ENCODE assay signal across 26 mouse cellular contexts in the genomic region with DNA sequence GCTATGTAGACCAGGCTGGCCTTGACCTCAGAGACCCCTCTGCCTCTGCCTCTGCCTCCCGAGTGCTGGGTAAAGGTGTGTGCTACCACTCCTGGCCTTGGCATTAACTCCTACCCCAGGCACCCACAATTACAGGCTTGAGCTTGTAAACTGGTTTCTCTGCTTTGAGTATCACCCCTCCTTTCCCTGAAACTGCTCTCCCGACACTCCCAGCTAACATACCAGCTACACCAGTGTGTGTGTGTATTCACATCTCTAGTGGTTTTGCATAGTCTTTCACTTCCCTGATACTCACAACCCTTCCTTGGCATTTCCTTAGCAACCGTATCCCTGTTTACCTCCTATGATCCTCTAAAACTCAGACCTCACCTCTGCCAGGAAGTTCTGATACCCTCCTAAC. TPM values are rescaled to one million over a fixed set of nuclear protein-coding genes. Genes with fewer than 3 reads are reported as not detected.
DNase-seq lines count a peak whose midpoint lies in the region; ATAC-seq and TF ChIP-seq lines count a peak whose summit lies in the region.
"Had no signal": no experiment of that assay in that cellular context is flagged by ENCODE, and none has a peak within 500 bp of the region (broad histone marks: within the 10 kb centered on the region; RNA-seq: fewer than 3 reads in every experiment).

No protein-coding gene starts in this region.

- H3K9ac ChIP-seq in limb, embryonic 15.5 days: no peak overlapping the region
- no peak overlapping the region for H3K9ac ChIP-seq in lung, postnatal 0 days (replicated peaks; ENCODE audit: low read depth)
- no peak overlapping the region for H3K9ac ChIP-seq in embryonic facial prominence, embryonic 15.5 days
- H3K9ac ChIP-seq in stomach, embryonic 16.5 days (ENCODE audit: low read length): no peak overlapping the region
- H3K9ac ChIP-seq in midbrain, embryonic 14.5 days (replicated peaks; ENCODE audit: low read length): no peak overlapping the region
- H3K9ac ChIP-seq: forebrain, embryonic 13.5 days; hindbrain, embryonic 14.5 days had no signal

- TF ChIP-seq POLR2A in lung, adult 2 months (IDR thresholded peaks at IDR 0.05; ENCODE audit: borderline replicate concordance, extremely low read depth, low read depth, low read length): no peak

- no peak for TF ChIP-seq CTCF in lung, postnatal 0 days (IDR thresholded peaks at IDR 0.05)
- TF ChIP-seq CTCF in lung, adult 2 months (IDR thresholded peaks at IDR 0.05; ENCODE audit: insufficient read depth, low read length): no peak

- DNase-seq in limb, embryonic 10.5 days (ENCODE audit: low spot score): no peak
- DNase-seq in lung, postnatal 0 days (ENCODE audit: low spot score): peak; percentile 82
- DNase-seq in lung, adult 2 months: no peak
- no peak for DNase-seq in gastrocnemius, adult 18-20 months (ENCODE audit: low spot score)
- no peak for DNase-seq in midbrain, embryonic 14.5 days
- DNase-seq: adrenal gland, adult 2 months; adrenal gland, postnatal 14 days; cerebellum, adult 11 months; cerebellum, adult 8-10 months; cerebellum, postnatal 10 days; cerebellum, postnatal 36 days; embryo, embryonic 11 days; gastrocnemius, adult 2 months; gastrocnemius, postnatal 14 days; heart, adult 11 months; heart, postnatal 36 days had no signal

- H3K4me1 ChIP-seq in limb, embryonic 15.5 days: peaks cover 12% of the 10 kb centered on the region
- H3K4me1 ChIP-seq in limb, embryonic 10.5 days: no peaks in the 10 kb centered on the region
- H3K4me1 ChIP-seq in lung, postnatal 0 days (ENCODE audit: insufficient read depth, low read depth, low read length): no peaks in the 10 kb centered on the region; the same call in 1 of the 2 replicates
- H3K4me1 ChIP-seq in lung, adult 2 months (ENCODE audit: control insufficient read depth, insufficient read depth, low read length): peaks cover 3% of the 10 kb centered on the region; the same call in 1 of the 2 replicates
- H3K4me1 ChIP-seq in embryonic facial prominence, embryonic 15.5 days: 0 out of 2 replicates have a peak, but pooled peaks cover 5% of the 10 kb centered on the region
- H3K4me1 ChIP-seq in stomach, embryonic 16.5 days (ENCODE audit: control insufficient read depth, insufficient read depth, low read length): no peaks in the 10 kb centered on the region
- H3K4me1 ChIP-seq in midbrain, embryonic 14.5 days (ENCODE audit: control insufficient read depth, insufficient read depth, low read length): peaks cover 4% of the 10 kb centered on the region; the same call in 1 of the 2 replicates
- H3K4me1 ChIP-seq: forebrain, embryonic 10.5 days; forebrain, embryonic 13.5 days; hindbrain, embryonic 10.5 days had no signal

- no peak overlapping the region for H3K4me2 ChIP-seq in limb, embryonic 15.5 days
- no peak overlapping the region for H3K4me2 ChIP-seq in lung, postnatal 0 days (replicated peaks; ENCODE audit: low read depth, low read length)
- no peak overlapping the region for H3K4me2 ChIP-seq in embryonic facial prominence, embryonic 15.5 days (replicated peaks)
- H3K4me2 ChIP-seq in stomach, embryonic 16.5 days (ENCODE audit: low read depth, low read length): no peak overlapping the region
- no peak overlapping the region for H3K4me2 ChIP-seq in midbrain, embryonic 14.5 days (ENCODE audit: low read length)
- H3K4me2 ChIP-seq: forebrain, embryonic 13.5 days; heart, embryonic 11.5 days; hindbrain, embryonic 14.5 days had no signal

- H3K27ac ChIP-seq in limb, embryonic 15.5 days: 0 out of 2 replicates have a peak overlapping the region, but pooled peaks have one; percentile 1
- H3K27ac ChIP-seq in limb, embryonic 10.5 days: no peak overlapping the region
- peak overlapping the region; percentile 52; the same call in 1 of the 2 replicates for H3K27ac ChIP-seq in lung, postnatal 0 days (ENCODE audit: low read length)
- peak overlapping the region; percentile 36; the same call in 1 of the 2 replicates for H3K27ac ChIP-seq in embryonic facial prominence, embryonic 15.5 days (replicated peaks)
- peak overlapping the region; percentile 77 for H3K27ac ChIP-seq in stomach, embryonic 16.5 days (ENCODE audit: low read length)
- H3K27ac ChIP-seq in midbrain, embryonic 14.5 days (replicated peaks; ENCODE audit: low read depth, low read length): no peak overlapping the region
- H3K27ac ChIP-seq: forebrain, embryonic 10.5 days; forebrain, embryonic 13.5 days; hindbrain, embryonic 10.5 days; hindbrain, embryonic 14.5 days had no signal

- peaks cover 80% of the 10 kb centered on the region for H3K36me3 ChIP-seq in limb, embryonic 15.5 days
- peaks cover 100% of the 10 kb centered on the region for H3K36me3 ChIP-seq in limb, embryonic 10.5 days
- peaks cover 19% of the 10 kb centered on the region for H3K36me3 ChIP-seq in lung, postnatal 0 days (ENCODE audit: insufficient read depth, low read length)
- H3K36me3 ChIP-seq in embryonic facial prominence, embryonic 15.5 days: peaks cover 74% of the 10 kb centered on the region
- peaks cover 52% of the 10 kb centered on the region for H3K36me3 ChIP-seq in stomach, embryonic 16.5 days (ENCODE audit: control insufficient read depth, insufficient read depth, low read length)
- peaks cover 78% of the 10 kb centered on the region for H3K36me3 ChIP-seq in midbrain, embryonic 14.5 days (ENCODE audit: control insufficient read depth, insufficient read depth, low read length)

- H3K4me3 ChIP-seq in limb, embryonic 15.5 days: no peak overlapping the region
- no peak overlapping the region for H3K4me3 ChIP-seq in limb, embryonic 10.5 days
- H3K4me3 ChIP-seq in lung, postnatal 0 days (ENCODE audit: low read depth, low read length): no peak overlapping the region
- no peak overlapping the region for H3K4me3 ChIP-seq in lung, adult 2 months (replicated peaks; ENCODE audit: extremely low read depth, low read depth, low read length)
- no peak overlapping the region for H3K4me3 ChIP-seq in embryonic facial prominence, embryonic 15.5 days (replicated peaks)
- no peak overlapping the region for H3K4me3 ChIP-seq in stomach, embryonic 16.5 days (replicated peaks; ENCODE audit: low read length)
- no peak overlapping the region for H3K4me3 ChIP-seq in midbrain, embryonic 14.5 days (replicated peaks; ENCODE audit: low read depth, low read length)
- H3K4me3 ChIP-seq: forebrain, embryonic 10.5 days; forebrain, embryonic 13.5 days; gastrocnemius, adult 2 months; hindbrain, embryonic 10.5 days had no signal

- ATAC-seq in limb, embryonic 15.5 days (ENCODE audit: insufficient number of reproducible peaks, low FRiP score, low TSS enrichment, low read depth): no peak
- peak; percentile 88 for ATAC-seq in lung, postnatal 0 days
- ATAC-seq in embryonic facial prominence, embryonic 15.5 days (ENCODE audit: insufficient number of reproducible peaks, low FRiP score, low TSS enrichment, low read depth): no peak
- peak; percentile 36; the same call in 1 of the 2 replicates for ATAC-seq in stomach, embryonic 16.5 days (ENCODE audit: insufficient read depth, low FRiP score)
- no peak for ATAC-seq in midbrain, embryonic 14.5 days (ENCODE audit: low FRiP score, low TSS enrichment)
- ATAC-seq: CD4-positive, CD25-positive, alpha-beta regulatory T cell, adult 4 months; forebrain, embryonic 13.5 days; forebrain, embryonic 16.5 days had no signal

- no peaks in the 10 kb centered on the region for H3K9me3 ChIP-seq in limb, embryonic 15.5 days
- H3K9me3 ChIP-seq in limb, embryonic 10.5 days (replicated peaks): no peaks in the 10 kb centered on the region
- no peaks in the 10 kb centered on the region for H3K9me3 ChIP-seq in lung, postnatal 0 days (ENCODE audit: low read length)
- no peaks in the 10 kb centered on the region for H3K9me3 ChIP-seq in embryonic facial prominence, embryonic 15.5 days (replicated peaks)
- H3K9me3 ChIP-seq in stomach, embryonic 16.5 days (replicated peaks; ENCODE audit: control insufficient read depth, low read length): no peaks in the 10 kb centered on the region
- H3K9me3 ChIP-seq in midbrain, embryonic 14.5 days (ENCODE audit: control insufficient read depth, low read length): no peaks in the 10 kb centered on the region
- H3K9me3 ChIP-seq: forebrain, embryonic 10.5 days; forebrain, embryonic 13.5 days; hindbrain, embryonic 10.5 days had no signal

- no peaks in the 10 kb centered on the region for H3K27me3 ChIP-seq in limb, embryonic 15.5 days
- no peaks in the 10 kb centered on the region for H3K27me3 ChIP-seq in limb, embryonic 10.5 days (ENCODE audit: low read depth, poor library complexity, severe bottlenecking)
- H3K27me3 ChIP-seq in lung, postnatal 0 days (replicated peaks; ENCODE audit: insufficient read depth, low read length): no peaks in the 10 kb centered on the region
- no peaks in the 10 kb centered on the region for H3K27me3 ChIP-seq in embryonic facial prominence, embryonic 15.5 days
- H3K27me3 ChIP-seq in stomach, embryonic 16.5 days (ENCODE audit: control insufficient read depth, insufficient read depth, low read length): no peaks in the 10 kb centered on the region
- H3K27me3 ChIP-seq in midbrain, embryonic 14.5 days (ENCODE audit: control insufficient read depth, insufficient read depth, low read length): no peaks in the 10 kb centered on the region
- H3K27me3 ChIP-seq: forebrain, embryonic 13.5 days had no signal

- no peak for TF ChIP-seq EP300 in lung, postnatal 0 days (IDR thresholded peaks at IDR 0.05)

- WGBS in limb, embryonic 15.5 days: 60% methylated on average over 3 of the region's 3 CpGs
- WGBS in limb, embryonic 10.5 days: 87% methylated on average over 3 of the region's 3 CpGs
- WGBS in lung, postnatal 0 days: 48% methylated on average over 3 of the region's 3 CpGs
- WGBS in lung, adult 2 months: 43% methylated on average over 3 of the region's 3 CpGs
- 76% methylated on average over 3 of the region's 3 CpGs for WGBS in embryonic facial prominence, embryonic 15.5 days
- WGBS in stomach, embryonic 16.5 days: 59% methylated on average over 3 of the region's 3 CpGs
- 90% methylated on average over 3 of the region's 3 CpGs for WGBS in midbrain, embryonic 14.5 days

RNA-seq across cellular contexts. Expression of a gene that starts 50.8 kb away (rescaled TPM):
- 102 and 104 TPM in 2 replicates for polyA plus RNA-seq in limb, embryonic 15.5 days (2015; fragmentation: Nextera tagmentation; extraction: Ambion mirVana)
- polyA plus RNA-seq in limb, embryonic 10.5 days (2016; fragmentation: Nextera tagmentation; extraction: Ambion mirVana): 162 and 171 TPM in 2 replicates
- 101 and 120 TPM in 2 replicates for polyA plus RNA-seq in lung, postnatal 0 days (2015; fragmentation: Nextera tagmentation; extraction: Ambion mirVana)
- 7.5 and 12.5 TPM in 2 replicates for polyA plus RNA-seq in lung, adult 2 months (2012; rRNA removed)
- polyA plus RNA-seq in embryonic facial prominence, embryonic 15.5 days (2015; fragmentation: Nextera tagmentation; extraction: Ambion mirVana): 105 and 113 TPM in 2 replicates
- 121 and 145 TPM in 2 replicates for polyA plus RNA-seq in stomach, embryonic 16.5 days (2015; fragmentation: Nextera tagmentation; extraction: Ambion mirVana)
- total RNA-seq in gastrocnemius, adult 18-20 months (2021): 100 to 1,000 TPM; 249 to 275 TPM
- 54.5 and 61.1 TPM in 2 replicates for polyA plus RNA-seq in midbrain, embryonic 14.5 days (2014; fragmentation: Nextera tagmentation; extraction: Ambion mirVana)

RNA-seq across cellular contexts. Expression of a gene that starts 59.1 kb away (rescaled TPM):
- polyA plus RNA-seq in limb, embryonic 15.5 days (2015; fragmentation: Nextera tagmentation; extraction: Ambion mirVana): 57.1 and 59.5 TPM in 2 replicates
- polyA plus RNA-seq in limb, embryonic 10.5 days (2016; fragmentation: Nextera tagmentation; extraction: Ambion mirVana): 40.1 and 42.7 TPM in 2 replicates
- polyA plus RNA-seq in lung, postnatal 0 days (2015; fragmentation: Nextera tagmentation; extraction: Ambion mirVana): 30.0 and 30.5 TPM in 2 replicates
- polyA plus RNA-seq in lung, adult 2 months (2012; rRNA removed): 16.0 and 22.4 TPM in 2 replicates
- polyA plus RNA-seq in embryonic facial prominence, embryonic 15.5 days (2015; fragmentation: Nextera tagmentation; extraction: Ambion mirVana): 63.1 and 66.1 TPM in 2 replicates
- polyA plus RNA-seq in stomach, embryonic 16.5 days (2015; fragmentation: Nextera tagmentation; extraction: Ambion mirVana): 34.5 and 44.2 TPM in 2 replicates
- total RNA-seq in gastrocnemius, adult 18-20 months (2021): 10 to 100 TPM; 10.9 to 13.4 TPM
- polyA plus RNA-seq in midbrain, embryonic 14.5 days (2014; fragmentation: Nextera tagmentation; extraction: Ambion mirVana): 50.0 and 56.0 TPM in 2 replicates

Comparison
In these comparisons a context has a peak if more than half of its experiments do, and no peak if none do; other contexts are left out.
1. H3K27ac ChIP-seq: peak in limb, embryonic 15.5 days (single experiment), lung, postnatal 0 days (single experiment), embryonic facial prominence, embryonic 15.5 days (single experiment) and stomach, embryonic 16.5 days (single experiment); none in limb, embryonic 10.5 days (single experiment) and midbrain, embryonic 14.5 days (single experiment).
2. ATAC-seq: peak in lung, postnatal 0 days (single experiment) and stomach, embryonic 16.5 days (single experiment); none in limb, embryonic 15.5 days (single experiment), embryonic facial prominence, embryonic 15.5 days (single experiment) and midbrain, embryonic 14.5 days (single experiment).